Mouse (Mus musculus) midbrain, embryonic 12.5 days (tissue): ENCODE results near the gene Fabp3. TPM values are rescaled to one million over a fixed set of nuclear protein-coding genes. Genes with fewer than 3 reads are reported as not detected.

Source experiments
- ATAC-seq: fragments of 200-750 bp; cut with Nextera tagmentation; 2 replicates; pipeline ENCODE4 v1.8.0; 2017; ENCODE audit warnings: low read depth, moderate TSS enrichment, moderate library complexity; ENCODE audit not compliant: low FRiP score
- H3K27ac ChIP-seq: fragments of 300-500 bp; sonication (generic); replicated peaks from 2 replicates; pipeline ENCODE4 v1.5.1; 2016; ENCODE audit warnings: mild to moderate bottlenecking
- H3K27me3 ChIP-seq: fragments of 300-500 bp; sonication (generic); 2 replicates; pipeline ENCODE4 v1.6.1; 2016; ENCODE audit warnings: mild to moderate bottlenecking
- H3K36me3 ChIP-seq: fragments of 300-500 bp; sonication (generic); 2 replicates; pipeline ENCODE4 v1.6.1; 2016
- H3K4me1 ChIP-seq: fragments of 300-500 bp; sonication (generic); 2 replicates; pipeline ENCODE4 v1.6.1; 2016
- H3K4me2 ChIP-seq: fragments of 300-500 bp; sonication (generic); replicated peaks from 2 replicates; pipeline ENCODE4 v1.6.1; 2016; ENCODE audit warnings: mild to moderate bottlenecking, moderate library complexity
- H3K4me3 ChIP-seq: fragments of 300-500 bp; sonication (generic); 2 replicates; pipeline ENCODE4 v1.5.1; 2016; ENCODE audit warnings: mild to moderate bottlenecking
- H3K9ac ChIP-seq: fragments of 300-500 bp; sonication (generic); replicated peaks from 2 replicates; pipeline ENCODE4 v1.6.1; 2016; ENCODE audit warnings: mild to moderate bottlenecking, moderate library complexity
- H3K9me3 ChIP-seq: fragments of 300-500 bp; sonication (generic); 2 replicates; pipeline ENCODE4 v1.6.1; 2016; ENCODE audit warnings: mild to moderate bottlenecking
- WGBS: fragments of 180-500 bp; shearing (Covaris S2); methylation state at CpG from one replicate; pipeline ENCODE4 v1.1.7; 2016; 5-methylcytosine and 5-hydroxymethylcytosine counted together
- polyA plus RNA-seq: library from polyadenylated mRNA; unstranded; fragments of >200 nt; fragmentation: Nextera tagmentation; extraction: Ambion mirVana; gene quantifications from 2 replicates; pipeline ENCODE4 v1.2.1, GENCODE M21; 2016

Gene Fabp3
- polyA plus RNA-seq, result 28.9 and 31.8 TPM in 2 replicates

GRCm38 (mm10) chr4:130308231-130309081 is at the start of gene Fabp3, which contains the start of gene Gm10570:
Fabp3 (plus strand) TSS chr4:130308595.
Gm10570 (minus strand) TSS chr4:130308674.
- ATAC-seq, result peak; percentile 73
- Histone ChIP-seq H3K36me3 (0 out of 2 replicates have a peak, but pooled peaks cover 3% of the 10 kb centered on the region), H3K4me3 (peak within 1 kb of the TSS; percentile 50), H3K9ac (peak within 1 kb of the TSS; percentile 63), H3K4me1 (peaks cover 22% of the 10 kb centered on the region; the same call in 1 of the 2 replicates), H3K27me3 (peaks cover 63% of the 10 kb centered on the region), H3K9me3 (no peaks in the 10 kb centered on the region), H3K27ac (no peak within 1 kb of the TSS), H3K4me2 (peak within 1 kb of the TSS; percentile 93)
- whole genome bisulfite sequencing, result under 1% methylated on average over 52 of the region's 52 CpGs

- H3K27ac ChIP-seq, result no peak overlapping the region
- no peak for ATAC-seq
- H3K4me2 ChIP-seq, result no peak overlapping the region
- peaks cover 15% of the 10 kb centered on the region for H3K4me1 ChIP-seq
- H3K4me3 ChIP-seq, result no peak overlapping the region
- 33% methylated on average over 5 of the region's 5 CpGs for WGBS
- no peak overlapping the region for H3K9ac ChIP-seq
- peaks cover 82% of the 10 kb centered on the region for H3K36me3 ChIP-seq
- peaks cover 17% of the 10 kb centered on the region; the same call in 1 of the 2 replicates for H3K27me3 ChIP-seq
- no peaks in the 10 kb centered on the region; the same call in 1 of the 2 replicates for H3K9me3 ChIP-seq
Observed at GRCm38 (mm10) chr4:130260406-130260805, 48.0 kb upstream of the Fabp3 start.

- peak overlapping the region; percentile 2; the same call in 1 of the 2 replicates for H3K4me2 ChIP-seq
- peaks cover 15% of the 10 kb centered on the region; the same call in 1 of the 2 replicates for H3K27me3 ChIP-seq
- no peak overlapping the region for H3K4me3 ChIP-seq
- peaks cover 48% of the 10 kb centered on the region for H3K36me3 ChIP-seq
- H3K4me1 ChIP-seq, result peaks cover 30% of the 10 kb centered on the region
- no peak for ATAC-seq
- 19% methylated on average over 11 of the region's 11 CpGs for WGBS
- H3K27ac ChIP-seq, result no peak overlapping the region
- H3K9me3 ChIP-seq, result no peaks in the 10 kb centered on the region; the same call in 1 of the 2 replicates
- no peak overlapping the region for H3K9ac ChIP-seq
Observed at GRCm38 (mm10) chr4:130264131-130264530, 44.3 kb upstream of the Fabp3 start.

- no peak overlapping the region for H3K4me3 ChIP-seq
- 26% methylated on average over 24 of the region's 24 CpGs for WGBS
- peaks cover 41% of the 10 kb centered on the region for H3K36me3 ChIP-seq
- peaks cover 15% of the 10 kb centered on the region; the same call in 1 of the 2 replicates for H3K27me3 ChIP-seq
- ATAC-seq, result 0 out of 2 replicates have a peak, but pooled peaks have one; percentile 34
- no peak overlapping the region for H3K9ac ChIP-seq
- H3K4me2 ChIP-seq, result peak overlapping the region; percentile 2; the same call in 1 of the 2 replicates
- no peak overlapping the region for H3K27ac ChIP-seq
- no peaks in the 10 kb centered on the region; the same call in 1 of the 2 replicates for H3K9me3 ChIP-seq
- H3K4me1 ChIP-seq, result peaks cover 30% of the 10 kb centered on the region
Observed at GRCm38 (mm10) chr4:130264698-130265349, 43.6 kb upstream of the Fabp3 start.

- WGBS, result 47% methylated on average over 9 of the region's 9 CpGs
- Histone ChIP-seq H3K4me3 (no peak overlapping the region), H3K4me2 (no peak overlapping the region), H3K36me3 (peaks cover 27% of the 10 kb centered on the region), H3K9ac (no peak overlapping the region), H3K27ac (no peak overlapping the region), H3K27me3 (peaks cover 15% of the 10 kb centered on the region; the same call in 1 of the 2 replicates), H3K9me3 (no peaks in the 10 kb centered on the region; the same call in 1 of the 2 replicates), H3K4me1 (peaks cover 31% of the 10 kb centered on the region)
- ATAC-seq, result no peak
Observed at GRCm38 (mm10) chr4:130266601-130267000, 41.8 kb upstream of the Fabp3 start.

GRCm38 (mm10) chr4:130267069-130267468 is 41.3 kb upstream of the Fabp3 start:
- no peak overlapping the region for H3K4me3 ChIP-seq
- H3K9me3 ChIP-seq, result no peaks in the 10 kb centered on the region; the same call in 1 of the 2 replicates
- H3K4me1 ChIP-seq, result peaks cover 34% of the 10 kb centered on the region
- H3K27ac ChIP-seq, result no peak overlapping the region
- H3K36me3 ChIP-seq, result peaks cover 22% of the 10 kb centered on the region
- H3K27me3 ChIP-seq, result peaks cover 15% of the 10 kb centered on the region; the same call in 1 of the 2 replicates
- H3K9ac ChIP-seq, result no peak overlapping the region
- ATAC-seq, result no peak
- no peak overlapping the region for H3K4me2 ChIP-seq
- WGBS, result 80% methylated on average over 7 of the region's 7 CpGs

GRCm38 (mm10) chr4:130268736-130269135 is 39.7 kb upstream of the Fabp3 start:
- H3K9ac ChIP-seq, result no peak overlapping the region
- H3K4me3 ChIP-seq, result no peak overlapping the region
- ATAC-seq, result no peak
- no peak overlapping the region for H3K4me2 ChIP-seq
- WGBS, result 85% methylated on average over 10 of the region's 10 CpGs
- H3K9me3 ChIP-seq, result no peaks in the 10 kb centered on the region
- H3K36me3 ChIP-seq, result peaks cover 5% of the 10 kb centered on the region; the same call in 1 of the 2 replicates
- H3K4me1 ChIP-seq, result peaks cover 48% of the 10 kb centered on the region
- H3K27me3 ChIP-seq, result peaks cover 6% of the 10 kb centered on the region; the same call in 1 of the 2 replicates
- 0 out of 2 replicates have a peak overlapping the region, but pooled peaks have one; percentile 6 for H3K27ac ChIP-seq

GRCm38 (mm10) chr4:130270089-130270488 is 38.3 kb upstream of the Fabp3 start:
- no peaks in the 10 kb centered on the region for H3K36me3 ChIP-seq
- H3K4me1 ChIP-seq, result peaks cover 38% of the 10 kb centered on the region
- no peak overlapping the region for H3K27ac ChIP-seq
- no peak overlapping the region for H3K4me3 ChIP-seq
- H3K4me2 ChIP-seq, result no peak overlapping the region
- WGBS, result 90% methylated on average over 8 of the region's 8 CpGs
- no peak overlapping the region for H3K9ac ChIP-seq
- H3K27me3 ChIP-seq, result no peaks in the 10 kb centered on the region
- no peak for ATAC-seq
- H3K9me3 ChIP-seq, result no peaks in the 10 kb centered on the region

- Histone ChIP-seq H3K9ac (no peak overlapping the region), H3K4me1 (peaks cover 37% of the 10 kb centered on the region), H3K4me3 (no peak overlapping the region), H3K27ac (no peak overlapping the region), H3K9me3 (no peaks in the 10 kb centered on the region), H3K4me2 (no peak overlapping the region), H3K27me3 (no peaks in the 10 kb centered on the region), H3K36me3 (no peaks in the 10 kb centered on the region)
- no peak for ATAC-seq
- 86% methylated on average over 6 of the region's 6 CpGs for WGBS
Observed at GRCm38 (mm10) chr4:130270611-130271347, 37.6 kb upstream of the Fabp3 start.

GRCm38 (mm10) chr4:130273698-130274345 is 34.6 kb upstream of the Fabp3 start:
- Histone ChIP-seq H3K9me3 (no peaks in the 10 kb centered on the region), H3K27ac (peak overlapping the region; percentile 97), H3K4me3 (peak overlapping the region; percentile 75), H3K4me2 (peak overlapping the region; percentile 74), H3K27me3 (peaks cover 18% of the 10 kb centered on the region), H3K4me1 (peaks cover 31% of the 10 kb centered on the region), H3K36me3 (no peaks in the 10 kb centered on the region), H3K9ac (peak overlapping the region; percentile 95)
- WGBS, result 5% methylated on average over 12 of the region's 12 CpGs
- peak; percentile 17; the same call in 1 of the 2 replicates for ATAC-seq
